Mouse (Mus musculus) forebrain, embryonic 16.5 days (tissue): ENCODE data around the gene Chst10. TPM values are rescaled to one million over a fixed set of nuclear protein-coding genes. Genes with fewer than 3 reads are reported as not detected.

Experiments used
- ATAC-seq: fragments of 200-750 bp; cut with Nextera tagmentation; 2 replicates; pipeline ENCODE4 v1.8.0; 2017; ENCODE audit warnings: mild to moderate bottlenecking, moderate library complexity
- H3K27ac ChIP-seq: fragments of 300-500 bp; sonication (generic); 2 replicates; pipeline ENCODE4 v1.5.1; 2014; ENCODE audit warnings: low read length, control low read depth
- H3K27me3 ChIP-seq: fragments of 300-500 bp; sonication (generic); replicated peaks from 2 replicates; pipeline ENCODE4 v1.6.1; 2014; ENCODE audit warnings: low read length; ENCODE audit not compliant: control insufficient read depth, insufficient read depth
- H3K36me3 ChIP-seq: fragments of 300-500 bp; sonication (generic); 2 replicates; pipeline ENCODE4 v1.6.1; 2014; ENCODE audit not compliant: control insufficient read depth, insufficient read depth
- H3K4me1 ChIP-seq: fragments of 300-500 bp; sonication (generic); replicated peaks from 2 replicates; pipeline ENCODE4 v1.6.1; 2014; ENCODE audit warnings: low read length; ENCODE audit not compliant: control insufficient read depth, insufficient read depth
- H3K4me2 ChIP-seq: fragments of 300-500 bp; sonication (generic); 2 replicates; pipeline ENCODE4 v1.6.1; 2014; ENCODE audit warnings: mild to moderate bottlenecking, low read length, control low read depth
- H3K4me3 ChIP-seq: fragments of 300-500 bp; sonication (generic); replicated peaks from 2 replicates; pipeline ENCODE4 v1.5.1; 2014; ENCODE audit warnings: mild to moderate bottlenecking, low read length, control low read depth
- H3K9ac ChIP-seq: fragments of 300-500 bp; sonication (generic); replicated peaks from 2 replicates; pipeline ENCODE4 v1.6.1; 2014; ENCODE audit warnings: low read depth, low read length, control low read depth
- H3K9me3 ChIP-seq: fragments of 300-500 bp; sonication (generic); 2 replicates; pipeline ENCODE4 v1.6.1; 2016; ENCODE audit warnings: low read length; ENCODE audit not compliant: control insufficient read depth
- WGBS: fragments of 180-500 bp; shearing (Covaris S2); extraction: QIAGEN DNeasy Blood & Tissue Kit; methylation state at CpG from one replicate; pipeline ENCODE4 v1.1.7; 2014; 5-methylcytosine and 5-hydroxymethylcytosine counted together
- polyA plus RNA-seq: library from polyadenylated mRNA; unstranded; fragments of >200 nt; fragmentation: Nextera tagmentation; extraction: Ambion mirVana; gene quantifications from 2 replicates; pipeline ENCODE4 v1.2.1, GENCODE M21; 2015

Gene Chst10
- 47.1 and 55.8 TPM in 2 replicates for polyA plus RNA-seq

DNA sequence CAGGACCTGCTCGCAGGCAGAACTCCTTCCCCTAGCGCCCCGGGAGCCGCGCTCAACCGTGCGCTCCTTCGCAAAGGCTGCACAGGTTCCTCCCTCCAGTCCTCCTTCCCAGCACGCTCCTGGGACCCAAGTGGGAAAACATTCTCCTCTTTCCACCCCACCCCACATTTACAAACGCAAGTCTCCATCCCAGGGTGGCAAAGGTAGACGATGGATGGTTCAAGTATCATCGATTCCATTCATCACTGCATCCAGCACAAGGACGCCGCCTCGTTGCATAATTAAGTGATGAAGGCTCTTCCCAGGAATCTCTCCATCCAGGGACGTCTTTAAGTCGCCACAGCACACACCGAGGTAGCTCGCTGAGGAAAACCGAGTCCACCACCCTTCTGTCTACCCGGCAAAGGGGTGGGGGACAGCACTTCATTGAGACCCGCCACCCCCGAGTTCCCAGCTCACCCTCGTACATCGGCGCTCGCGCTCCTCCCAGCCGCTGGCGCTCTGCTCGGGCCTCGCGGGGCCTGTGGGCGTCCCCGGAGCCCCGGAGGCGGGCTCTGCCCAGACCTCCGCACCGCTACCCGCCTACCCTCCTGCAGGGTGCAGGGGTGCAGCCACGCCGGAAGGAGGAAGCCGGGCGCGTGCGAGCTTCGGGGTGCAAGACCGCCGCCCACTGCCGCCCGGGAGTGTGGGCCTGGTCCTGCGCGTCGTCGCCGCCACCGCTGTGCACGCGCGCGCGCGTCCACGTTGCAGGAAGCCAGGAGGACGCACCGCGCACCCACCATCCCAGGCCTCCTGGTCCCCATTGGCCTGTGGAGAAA lies at the start of gene Chst10:
Chst10 (minus strand) TSS at position 731 of the 818 bp plus-strand sequence.
- H3K27me3 ChIP-seq: no peaks in the 10 kb centered on the region
- peak within 1 kb of the TSS; percentile 91 for H3K9ac ChIP-seq
- H3K4me3 ChIP-seq: peak within 1 kb of the TSS; percentile 80
- peaks cover 22% of the 10 kb centered on the region for H3K4me1 ChIP-seq
- peak; percentile 90 for ATAC-seq
- peak within 1 kb of the TSS; percentile 89 for H3K27ac ChIP-seq
- under 1% methylated on average over 63 of the region's 67 CpGs for WGBS
- H3K9me3 ChIP-seq: no peaks in the 10 kb centered on the region
- no peaks in the 10 kb centered on the region for H3K36me3 ChIP-seq
- H3K4me2 ChIP-seq: peak within 1 kb of the TSS; percentile 72

DNA sequence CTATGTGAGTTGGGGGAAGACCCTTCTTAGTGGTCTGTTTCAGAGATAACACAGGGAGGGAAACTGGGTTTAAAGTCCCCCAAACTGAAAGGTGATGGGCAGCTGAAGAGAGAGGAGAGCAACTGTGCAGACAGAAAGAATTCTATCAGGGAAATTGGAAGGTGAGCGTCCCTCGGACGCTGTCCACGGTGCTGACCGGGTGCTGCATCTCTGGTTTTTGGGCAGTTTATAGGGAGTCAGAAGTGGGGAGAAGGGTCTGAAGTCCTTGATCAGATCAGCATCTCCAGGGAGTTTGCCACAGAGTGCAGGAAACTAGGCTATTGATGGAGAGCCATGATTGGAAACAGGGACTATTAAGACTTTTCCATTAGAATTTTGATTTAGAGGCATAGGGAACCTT lies 41.6 kb upstream of the Chst10 start:
- no peak overlapping the region for H3K4me2 ChIP-seq
- ATAC-seq: no peak
- no peak overlapping the region for H3K9ac ChIP-seq
- H3K4me3 ChIP-seq: no peak overlapping the region
- WGBS: 6% methylated on average over 5 of the region's 5 CpGs
- H3K9me3 ChIP-seq: no peaks in the 10 kb centered on the region
- no peaks in the 10 kb centered on the region for H3K27me3 ChIP-seq
- no peaks in the 10 kb centered on the region for H3K4me1 ChIP-seq
- H3K27ac ChIP-seq: no peak overlapping the region
- no peaks in the 10 kb centered on the region for H3K36me3 ChIP-seq

GRCm38 (mm10) chr1:38938849-38939248 lies 40.9 kb upstream of the Chst10 start, which contains the start of gene Nms:
Nms (plus strand) TSS chr1:38939149.
- H3K27ac ChIP-seq: no peak within 1 kb of the TSS
- H3K9me3 ChIP-seq: no peaks in the 10 kb centered on the region
- H3K9ac ChIP-seq: no peak within 1 kb of the TSS
- H3K27me3 ChIP-seq: no peaks in the 10 kb centered on the region
- no peak for ATAC-seq
- H3K4me1 ChIP-seq: no peaks in the 10 kb centered on the region
- H3K4me3 ChIP-seq: no peak within 1 kb of the TSS
- 77% methylated on average over 6 of the region's 6 CpGs for WGBS
- H3K4me2 ChIP-seq: no peak within 1 kb of the TSS
- H3K36me3 ChIP-seq: no peaks in the 10 kb centered on the region

GRCm38 (mm10) chr1:38936780-38937179 lies 38.8 kb upstream of the Chst10 start:
- Histone ChIP-seq H3K4me2 (no peak overlapping the region), H3K9me3 (no peaks in the 10 kb centered on the region), H3K4me1 (no peaks in the 10 kb centered on the region), H3K9ac (no peak overlapping the region), H3K36me3 (no peaks in the 10 kb centered on the region), H3K27me3 (no peaks in the 10 kb centered on the region), H3K4me3 (no peak overlapping the region), H3K27ac (no peak overlapping the region)
- 20% methylated on average over 6 of the region's 6 CpGs for WGBS
- no peak for ATAC-seq

- H3K27me3 ChIP-seq: no peaks in the 10 kb centered on the region
- 30% methylated on average over 5 of the region's 5 CpGs for WGBS
- no peak overlapping the region for H3K4me3 ChIP-seq
- no peak for ATAC-seq
- H3K9me3 ChIP-seq: no peaks in the 10 kb centered on the region
- no peaks in the 10 kb centered on the region for H3K4me1 ChIP-seq
- H3K27ac ChIP-seq: no peak overlapping the region
- no peaks in the 10 kb centered on the region for H3K36me3 ChIP-seq
- H3K4me2 ChIP-seq: no peak overlapping the region
- H3K9ac ChIP-seq: no peak overlapping the region
Measured at GRCm38 (mm10) chr1:38934668-38935067, 36.7 kb upstream of the Chst10 start.

DNA sequence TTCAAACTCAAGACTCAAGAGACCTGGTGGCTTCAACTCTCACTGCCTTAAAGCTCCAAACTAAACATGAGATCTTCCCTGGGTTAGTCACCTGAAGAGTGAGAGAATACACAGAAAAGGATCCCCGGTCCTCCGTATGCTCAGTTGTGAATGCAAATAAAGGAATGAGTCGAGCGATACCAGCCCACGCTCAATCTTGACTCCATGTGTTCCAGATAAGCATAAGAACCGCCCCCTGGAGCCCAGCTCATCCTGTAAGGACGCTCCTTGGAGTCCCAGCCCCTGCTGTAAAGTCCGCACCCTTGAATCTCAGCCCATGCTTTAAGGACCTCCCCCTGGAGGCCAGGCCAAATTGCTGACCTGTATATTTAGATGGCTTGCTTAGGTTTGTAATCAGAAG lies 32.8 kb upstream of the Chst10 start:
- 77% methylated on average over 8 of the region's 8 CpGs for WGBS
- Histone ChIP-seq H3K4me3 (no peak overlapping the region), H3K27me3 (no peaks in the 10 kb centered on the region), H3K4me1 (no peaks in the 10 kb centered on the region; the same call in 1 of the 2 replicates), H3K4me2 (no peak overlapping the region), H3K27ac (no peak overlapping the region), H3K9me3 (no peaks in the 10 kb centered on the region), H3K9ac (no peak overlapping the region), H3K36me3 (no peaks in the 10 kb centered on the region)
- no peak for ATAC-seq

GRCm38 (mm10) chr1:38929468-38929867 lies 31.5 kb upstream of the Chst10 start:
- peak; percentile 88 for ATAC-seq
- H3K27me3 ChIP-seq: no peaks in the 10 kb centered on the region
- 52% methylated on average over 4 of the region's 4 CpGs for WGBS
- no peaks in the 10 kb centered on the region; the same call in 1 of the 2 replicates for H3K4me1 ChIP-seq
- H3K9me3 ChIP-seq: no peaks in the 10 kb centered on the region
- no peak overlapping the region for H3K27ac ChIP-seq
- H3K36me3 ChIP-seq: no peaks in the 10 kb centered on the region
- H3K9ac ChIP-seq: no peak overlapping the region
- H3K4me2 ChIP-seq: no peak overlapping the region
- no peak overlapping the region for H3K4me3 ChIP-seq

GRCm38 (mm10) chr1:38928996-38929395 lies 31.0 kb upstream of the Chst10 start:
- ATAC-seq: no peak; the same call in 1 of the 2 replicates
- H3K36me3 ChIP-seq: no peaks in the 10 kb centered on the region
- no peaks in the 10 kb centered on the region; the same call in 1 of the 2 replicates for H3K4me1 ChIP-seq
- peak overlapping the region; percentile 53; the same call in 1 of the 2 replicates for H3K27ac ChIP-seq
- no peak overlapping the region for H3K4me2 ChIP-seq
- 80% methylated on average over 4 of the region's 4 CpGs for WGBS
- no peaks in the 10 kb centered on the region for H3K9me3 ChIP-seq
- H3K4me3 ChIP-seq: no peak overlapping the region
- H3K27me3 ChIP-seq: no peaks in the 10 kb centered on the region
- H3K9ac ChIP-seq: no peak overlapping the region

GRCm38 (mm10) chr1:38903985-38904384 lies 6.0 kb upstream of the Chst10 start:
- no peak for ATAC-seq
- Histone ChIP-seq H3K4me3 (no peak overlapping the region), H3K36me3 (no peaks in the 10 kb centered on the region), H3K9ac (no peak overlapping the region), H3K4me2 (no peak overlapping the region), H3K27ac (no peak overlapping the region), H3K4me1 (no peaks in the 10 kb centered on the region), H3K27me3 (no peaks in the 10 kb centered on the region), H3K9me3 (no peaks in the 10 kb centered on the region)
- 65% methylated on average over 2 of the region's 2 CpGs for WGBS
